31 mouse cellular contexts compared by ENCODE assay signal in genomic region chr4:138200769-138201168, GRCm38 (mm10). TPM values are rescaled to one million over a fixed set of nuclear protein-coding genes. Genes with fewer than 3 reads are reported as not detected.
"Had no signal": no experiment of that assay in that cellular context is flagged by ENCODE, and none has a peak within 500 bp of the region (broad histone marks: within the 10 kb centered on the region; RNA-seq: fewer than 3 reads in every experiment).

No protein-coding gene starts in this region.

- H3K27ac ChIP-seq: left cerebral cortex, adult 2 months; limb, embryonic 12.5 days; limb, embryonic 13.5 days; limb, embryonic 15.5 days; liver, embryonic 12.5 days; liver, embryonic 13.5 days; liver, embryonic 14.5 days; liver, embryonic 15.5 days; lung, embryonic 15.5 days; macrophage; midbrain, embryonic 10.5 days; midbrain, embryonic 12.5 days; midbrain, embryonic 13.5 days; midbrain, embryonic 15.5 days; neural tube, embryonic 12.5 days had no signal

- DNase-seq: layer of hippocampus, postnatal 36 days; left cerebral cortex, postnatal 4 days; liver; liver, embryonic 13.5 days; liver, postnatal 0 days; lung, adult 18-20 months; lung, adult 2 months; lung, embryonic 14.5 days; lung, postnatal 10 days; lung, postnatal 14 days; lung, postnatal 36 days; lung, postnatal 4 days; midbrain, embryonic 14.5 days had no signal

- H3K9ac ChIP-seq: limb, embryonic 12.5 days; limb, embryonic 13.5 days; limb, embryonic 15.5 days; liver, embryonic 12.5 days; liver, embryonic 13.5 days; liver, embryonic 14.5 days; liver, embryonic 15.5 days; liver, postnatal 0 days; lung, embryonic 14.5 days; lung, embryonic 15.5 days; midbrain, embryonic 12.5 days; midbrain, embryonic 13.5 days; midbrain, embryonic 15.5 days; neural tube, embryonic 12.5 days had no signal

- H3K4me1 ChIP-seq: limb, embryonic 12.5 days; limb, embryonic 13.5 days; limb, embryonic 15.5 days; liver, embryonic 12.5 days; liver, embryonic 13.5 days; liver, embryonic 15.5 days; lung, embryonic 15.5 days; midbrain, embryonic 10.5 days; midbrain, embryonic 12.5 days; midbrain, embryonic 13.5 days; midbrain, embryonic 15.5 days; neural tube, embryonic 12.5 days had no signal

- ATAC-seq: liver, embryonic 12.5 days; lung, postnatal 0 days; midbrain, embryonic 13.5 days; midbrain, embryonic 15.5 days; midbrain, embryonic 16.5 days had no signal

- H3K27me3 ChIP-seq: limb, embryonic 12.5 days; limb, embryonic 13.5 days; limb, embryonic 15.5 days; liver, embryonic 12.5 days; liver, embryonic 13.5 days; liver, embryonic 15.5 days; lung, embryonic 15.5 days; megakaryocyte, embryonic 14.5 days; midbrain, embryonic 12.5 days; midbrain, embryonic 13.5 days; midbrain, embryonic 15.5 days; neural tube, embryonic 12.5 days had no signal

- H3K9me3 ChIP-seq: limb, embryonic 12.5 days; limb, embryonic 13.5 days; limb, embryonic 15.5 days; liver, embryonic 12.5 days; liver, embryonic 13.5 days; liver, embryonic 15.5 days; lung, embryonic 15.5 days; megakaryocyte, embryonic 14.5 days; midbrain, embryonic 10.5 days; midbrain, embryonic 12.5 days; midbrain, embryonic 13.5 days; midbrain, embryonic 15.5 days; neural tube, embryonic 12.5 days had no signal

- H3K4me2 ChIP-seq: limb, embryonic 12.5 days; limb, embryonic 13.5 days; limb, embryonic 15.5 days; liver, embryonic 12.5 days; liver, embryonic 13.5 days; liver, embryonic 15.5 days; lung, embryonic 14.5 days; lung, embryonic 15.5 days; midbrain, embryonic 11.5 days; midbrain, embryonic 12.5 days; midbrain, embryonic 13.5 days; midbrain, embryonic 15.5 days; neural tube, embryonic 12.5 days had no signal

- H3K4me3 ChIP-seq: left cerebral cortex, adult 2 months; limb, embryonic 12.5 days; limb, embryonic 13.5 days; limb, embryonic 15.5 days; liver, embryonic 12.5 days; liver, embryonic 13.5 days; liver, embryonic 15.5 days; lung, embryonic 15.5 days; megakaryocyte, embryonic 14.5 days; midbrain, embryonic 10.5 days; midbrain, embryonic 12.5 days; midbrain, embryonic 13.5 days; midbrain, embryonic 15.5 days; neural tube, embryonic 12.5 days had no signal

RNA-seq across cellular contexts. Expression of gene Kif17, which starts 49.5 kb away (rescaled TPM):
- polyA plus RNA-seq: macrophage had no signal
